Mouse (Mus musculus): ENCODE results near the gene Fstl4.

GRCm38 (mm10) chr11:53024403-53024802, 260.0 kb downstream of the Fstl4 start:
- TF ChIP-seq POLR2A (IDR thresholded peaks at IDR 0.05; ENCODE audit: borderline replicate concordance, low read depth, low read length) = no peak
- TF ChIP-seq CTCF (IDR thresholded peaks at IDR 0.05; ENCODE audit: low read depth, low read length) = no peak
